Mouse (Mus musculus) spleen, adult 18-20 months (tissue): ENCODE results near the gene Taf13.

Experiments
- DNase-seq, 2 experiments: peaks; one replicate each; pipeline ENCODE4 v3.0.0; 2022; ENCODE audit warnings: mixed read lengths in 2 of 2

Gene Taf13

GRCm38 (mm10) chr3:108574018-108574417 is 2.5 kb downstream of the Taf13 start:
- DNase-seq: no peak

DNA sequence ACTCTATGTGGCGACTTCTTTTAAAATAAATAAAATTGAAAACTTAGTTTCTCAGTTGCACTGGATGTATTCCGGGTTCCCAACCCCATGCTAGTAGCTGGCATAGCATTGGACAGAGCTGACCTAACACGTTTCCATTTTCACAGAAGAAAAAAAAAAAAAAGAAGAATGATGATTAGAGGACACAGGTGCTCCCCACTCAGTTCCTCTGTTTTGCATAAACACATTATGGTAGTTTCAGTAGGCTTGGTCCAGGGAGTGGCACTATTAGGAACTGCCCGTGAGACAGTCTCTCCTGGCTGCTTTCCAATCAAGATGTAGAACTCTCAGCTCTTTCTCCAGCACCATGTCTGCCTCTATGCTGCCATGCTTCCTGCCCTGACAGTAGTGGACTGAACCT is 13.1 kb downstream of the Taf13 start:
- DNase-seq: no peak

- DNase-seq: no peak
Observed at GRCm38 (mm10) chr3:108588446-108588845, 16.9 kb downstream of the Taf13 start.

GRCm38 (mm10) chr3:108590786-108591529 is 19.5 kb downstream of the Taf13 start, which contains the start of gene Wdr47:
TSS of gene Wdr47 (plus strand) at chr3:108591279.
- peak; percentile 94 to 98 for DNase-seq

GRCm38 (mm10) chr3:108591530-108592522 is 20.3 kb downstream of the Taf13 start:
- DNase-seq: no peak

- no peak for DNase-seq
Observed at GRCm38 (mm10) chr3:108608906-108609305, 37.4 kb downstream of the Taf13 start.
